Mouse (Mus musculus) embryonic stem cell, embryonic (primary cell): ENCODE measurements around the gene M1ap.

Experiments used
- CTCF ChIA-PET, 4 experiments: fragments of 300-600 bp in 2 of 4; fragments of 350-600 bp in 2 of 4; sonication (Branson Sonifier 250); formaldehyde crosslinking; loops; one replicate each; lab custom pipeline; 2022; ENCODE audit warnings: inconsistent platforms in 2 of 4; lab: Charles Lee
- POLR2A ChIA-PET, 4 experiments: fragments of 300-600 bp in 2 of 4; fragments of 350-600 bp in 2 of 4; sonication (Branson Sonifier 250); formaldehyde crosslinking; loops; one replicate each; lab custom pipeline; 2022; ENCODE audit warnings: antibody characterized with exemption in 4 of 4, inconsistent platforms in 1 of 4; lab: Charles Lee

M1ap gene

DNA sequence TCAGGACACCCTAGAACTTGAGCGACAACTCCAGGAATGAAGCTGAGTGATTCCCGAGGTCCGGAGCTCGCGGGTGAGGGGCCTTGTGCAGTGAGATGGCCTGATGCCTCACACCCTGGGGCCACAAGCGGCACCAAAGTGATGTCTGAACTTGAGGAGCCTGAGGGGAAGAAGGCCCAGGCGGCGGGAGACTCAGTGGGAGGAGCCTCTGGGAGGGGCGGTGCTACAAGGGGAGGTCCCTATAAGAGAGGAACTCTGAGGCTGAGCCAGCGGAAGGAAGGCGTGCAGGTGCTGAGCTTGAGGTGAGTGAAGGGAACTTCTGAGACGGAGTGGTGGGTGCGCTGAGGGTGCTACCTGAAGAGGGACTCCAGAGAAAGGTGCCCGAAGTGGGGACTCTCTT is at the start of gene M1ap:
M1ap (plus strand) TSS at position 252 of the 400 bp plus-strand sequence.
- ChIA-PET POLR2A (interaction anchor here (0.7 to 2.9 kb wide), 17 partner anchors 9 to 379 kb away, joined by 3 to 11 read pairs (median 3); partner anchors contain the start of genes Mob1a (in 1 of the 4) and Mthfd2 (in 1 of the 4)), CTCF (interaction anchor here (0.6 to 1.9 kb wide), 24 partner anchors 10 to 819 kb away, joined by 3 to 9 read pairs (median 4); no protein-coding TSS in a partner anchor)

DNA sequence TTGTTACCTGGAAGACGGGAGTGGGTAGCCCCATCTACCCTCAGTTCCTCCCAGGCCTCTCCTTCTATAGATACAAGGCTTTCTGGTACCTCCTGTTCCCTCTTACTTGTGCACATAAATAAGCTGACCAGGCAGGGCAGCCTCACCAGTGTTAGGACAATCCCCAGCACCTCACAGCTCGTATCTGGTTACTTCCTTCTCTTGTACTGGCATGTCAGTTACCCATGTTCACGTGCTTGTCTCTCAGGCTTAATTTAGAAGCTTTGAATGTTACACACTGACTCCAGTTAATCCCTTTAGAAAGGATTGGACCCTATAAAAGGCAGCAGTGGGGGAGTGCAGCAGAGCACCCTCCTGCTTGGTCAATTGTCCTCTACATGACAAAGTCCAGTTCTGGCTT is 49.4 kb upstream of the M1ap start:
- POLR2A ChIA-PET: interaction anchor here in 1 of 4 experiments (1.7 kb wide), 1 partner anchor 21 kb away, joined by 4 read pairs; no protein-coding TSS in a partner anchor
- CTCF ChIA-PET: interaction anchor here in 1 of 4 experiments (0.5 kb wide), 1 partner anchor 295 kb away, joined by 10 read pairs; no protein-coding TSS in a partner anchor

DNA sequence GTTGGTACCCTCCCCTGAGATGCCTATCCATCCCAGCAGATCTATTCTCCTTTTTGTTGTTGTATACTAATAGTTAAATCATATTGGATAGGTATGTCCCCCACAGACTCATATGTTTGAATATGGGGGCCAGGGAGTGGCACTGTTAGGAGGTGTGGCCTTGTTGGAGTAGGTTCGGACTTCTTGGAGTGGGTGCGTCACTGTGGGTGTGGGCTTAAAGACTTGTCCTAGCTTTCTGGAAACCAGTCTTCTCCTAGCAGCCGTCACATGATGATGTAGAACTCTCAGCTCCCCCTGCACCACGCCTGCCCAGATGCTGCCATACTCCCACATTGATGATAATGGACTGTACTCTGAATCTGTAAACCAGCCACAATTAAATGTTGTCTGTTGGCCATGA is 48.5 kb upstream of the M1ap start:
- CTCF ChIA-PET: interaction anchor here in 2 of 4 experiments (0.6 to 1.6 kb wide), 3 partner anchors 9 to 196 kb away, joined by 3 to 4 read pairs (median 3); no protein-coding TSS in a partner anchor
- POLR2A ChIA-PET: interaction anchor here in 2 of 4 experiments (1.2 to 1.7 kb wide), 4 partner anchors 12 to 195 kb away, joined by 3 to 6 read pairs (median 4); no protein-coding TSS in a partner anchor

DNA sequence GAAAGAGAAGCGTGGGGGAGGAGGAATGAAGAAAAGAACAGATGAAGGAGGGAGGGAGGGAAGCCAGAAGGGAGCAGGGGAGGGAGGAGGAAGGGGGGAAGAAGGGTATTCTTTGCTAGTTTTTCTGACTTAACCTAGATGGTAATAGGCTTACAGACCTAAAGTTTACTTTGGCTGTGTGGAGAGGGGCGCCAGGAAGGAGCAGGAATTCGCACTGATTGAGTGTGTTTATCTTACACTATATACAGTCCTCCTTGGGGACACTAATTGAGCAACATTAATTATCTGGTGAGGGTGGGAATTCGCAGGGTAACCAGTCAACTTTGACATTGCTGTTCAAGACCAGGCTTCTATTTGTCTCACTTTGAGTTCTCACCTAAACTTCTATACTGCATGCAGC is 48.0 kb upstream of the M1ap start:
- ChIA-PET CTCF (interaction anchor here in 2 of 4 experiments (0.6 to 1.6 kb wide), 2 partner anchors 9 to 196 kb away, joined by 3 read pairs; no protein-coding TSS in a partner anchor), POLR2A (interaction anchor here in 2 of 4 experiments (0.6 to 1.7 kb wide), 5 partner anchors 13 to 196 kb away, joined by 3 to 6 read pairs (median 4); no protein-coding TSS in a partner anchor)

DNA sequence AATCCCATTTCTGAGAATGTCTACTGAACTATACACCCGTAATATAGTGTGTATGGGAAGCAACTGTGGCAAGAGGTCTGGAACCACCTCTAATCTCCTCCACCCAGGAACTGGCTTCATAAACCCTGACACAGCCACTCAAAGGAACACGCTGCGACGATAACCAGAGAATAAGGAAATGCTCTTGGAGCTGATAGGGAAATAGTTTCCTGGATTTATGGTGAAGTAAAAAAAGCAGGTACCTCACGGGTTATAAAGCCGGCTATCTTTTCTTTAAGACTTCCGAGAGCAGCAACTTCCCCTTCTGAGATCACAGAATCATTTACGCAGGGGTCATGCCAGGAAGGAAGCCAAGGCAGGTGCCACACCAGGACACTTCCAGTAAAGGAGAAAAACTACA is 44.1 kb upstream of the M1ap start:
- POLR2A ChIA-PET: no interaction called here

DNA sequence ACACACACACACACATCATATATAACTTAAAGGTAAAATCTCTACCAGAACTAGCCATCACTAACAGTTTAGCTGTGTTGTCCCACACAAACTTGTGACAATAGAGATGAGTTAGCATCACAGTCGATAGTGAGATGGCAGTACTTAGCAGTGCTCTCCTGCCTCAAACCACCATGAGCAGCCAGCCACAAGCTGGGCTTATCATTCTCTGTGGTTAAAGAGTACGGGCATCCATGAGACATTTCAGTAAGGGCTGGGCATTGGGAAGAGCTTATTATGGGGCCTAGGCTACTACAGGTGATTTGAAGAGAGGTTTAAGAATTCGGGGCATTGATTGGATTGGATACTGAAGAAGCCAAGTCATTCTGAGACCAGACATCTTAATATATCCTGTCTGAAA is 39.7 kb upstream of the M1ap start:
- ChIA-PET CTCF (interaction anchor here in 2 of 4 experiments (0.6 to 3.1 kb wide), 4 partner anchors 8 to 193 kb away, joined by 3 to 14 read pairs (median 4); no protein-coding TSS in a partner anchor), POLR2A (interaction anchor here in 2 of 4 experiments (0.6 to 1.3 kb wide), 4 partner anchors 11 to 132 kb away, joined by 3 to 4 read pairs (median 4); no protein-coding TSS in a partner anchor)

More for the DNA sequence above, 44.1 kb upstream of the M1ap start:
- CTCF ChIA-PET: interaction anchor here in 1 of 4 experiments (1.0 kb wide), 1 partner anchor 15 kb away, joined by 3 read pairs; no protein-coding TSS in a partner anchor

DNA sequence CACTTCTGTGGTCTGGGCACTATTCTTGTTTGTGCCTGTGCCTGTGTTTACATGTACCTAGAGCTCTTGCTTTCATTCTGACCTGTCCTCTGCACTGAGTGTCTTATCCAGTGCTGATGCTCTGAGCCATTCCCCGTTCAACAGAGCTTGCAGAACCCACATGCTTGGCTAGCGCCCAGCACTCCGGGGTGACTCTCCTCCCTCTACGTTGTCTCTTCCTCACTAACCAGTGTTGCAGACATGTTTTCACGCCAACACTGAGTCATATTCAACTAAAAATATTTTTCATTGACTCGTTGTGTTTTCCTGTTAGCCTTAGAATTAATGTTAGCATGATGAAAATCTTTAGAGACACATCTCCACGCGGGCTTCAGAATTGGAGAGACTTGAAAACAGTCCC is 38.7 kb upstream of the M1ap start:
- ChIA-PET CTCF (interaction anchor here in 1 of 4 experiments (1.0 kb wide), 1 partner anchor 10 kb away, joined by 3 read pairs; no protein-coding TSS in a partner anchor), POLR2A (interaction anchor here in 1 of 4 experiments (1.4 kb wide), 1 partner anchor 125 kb away, joined by 3 read pairs; the partner anchor contains the start of gene Dok1)

DNA sequence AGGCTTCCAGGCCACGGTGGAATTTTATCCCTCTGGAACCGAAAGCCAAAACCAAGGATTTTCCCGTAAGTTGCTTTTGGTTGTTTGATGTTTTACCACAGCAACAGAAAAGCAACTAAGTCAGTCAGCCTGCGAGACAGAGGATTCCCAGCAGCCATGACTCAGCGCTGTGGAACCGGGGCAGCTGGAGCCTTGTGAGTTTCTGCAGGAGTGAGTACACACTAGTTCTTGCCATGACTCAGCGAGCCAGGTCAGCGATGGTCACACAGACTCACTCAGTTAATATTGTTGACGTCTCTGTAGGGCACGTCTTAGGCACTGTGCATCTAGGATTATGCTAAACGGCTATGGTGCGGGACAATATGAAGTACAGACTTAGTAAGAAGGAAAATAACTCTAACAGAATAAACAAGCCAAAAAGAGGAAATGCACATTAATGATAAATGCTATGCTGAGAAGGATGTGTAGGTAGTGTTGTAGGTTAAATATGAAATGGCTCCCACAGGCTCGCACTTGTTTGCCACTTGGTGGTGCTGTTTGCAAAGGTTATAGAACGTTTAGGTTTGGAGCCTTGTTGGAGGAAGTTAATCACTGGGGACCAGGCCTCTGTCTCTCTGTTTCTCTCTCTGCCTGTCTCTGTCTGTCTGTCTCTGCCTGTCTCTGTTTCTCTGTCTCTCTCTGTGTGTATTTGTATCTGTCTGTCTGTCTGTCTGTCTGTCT is 37.4 kb upstream of the M1ap start:
- CTCF ChIA-PET: interaction anchor here in 2 of 4 experiments (0.7 to 1.0 kb wide), 4 partner anchors 9 to 206 kb away, joined by 3 to 4 read pairs (median 4); no protein-coding TSS in a partner anchor
- POLR2A ChIA-PET: interaction anchor here in 1 of 4 experiments (0.7 to 1.9 kb wide), 6 partner anchors 18 to 195 kb away, joined by 3 to 5 read pairs (median 3); partner anchors contain the start of gene Dok1

DNA sequence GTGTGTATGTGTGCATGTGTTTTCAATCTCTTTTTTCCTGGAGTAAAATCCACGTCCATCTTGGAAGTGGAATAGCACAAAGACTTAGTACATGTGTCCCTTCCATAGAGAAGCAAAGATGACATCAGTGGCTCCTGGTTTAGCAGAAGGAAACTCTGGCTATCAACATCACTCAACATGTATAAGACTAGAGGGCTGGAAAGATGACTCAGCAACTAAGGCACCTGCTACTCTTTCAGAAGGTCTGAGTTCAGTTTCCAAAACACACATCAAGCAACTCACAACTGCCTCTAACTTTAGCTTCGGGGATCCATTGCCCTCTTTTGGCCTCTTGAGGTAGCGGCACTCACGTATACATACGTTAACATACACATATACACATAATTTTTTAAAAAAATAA is 35.4 kb upstream of the M1ap start:
- POLR2A ChIA-PET: interaction anchor here in 1 of 4 experiments (0.7 to 1.1 kb wide), 2 partner anchors 188 to 207 kb away, joined by 3 read pairs; no protein-coding TSS in a partner anchor
- CTCF ChIA-PET: no interaction called here

DNA sequence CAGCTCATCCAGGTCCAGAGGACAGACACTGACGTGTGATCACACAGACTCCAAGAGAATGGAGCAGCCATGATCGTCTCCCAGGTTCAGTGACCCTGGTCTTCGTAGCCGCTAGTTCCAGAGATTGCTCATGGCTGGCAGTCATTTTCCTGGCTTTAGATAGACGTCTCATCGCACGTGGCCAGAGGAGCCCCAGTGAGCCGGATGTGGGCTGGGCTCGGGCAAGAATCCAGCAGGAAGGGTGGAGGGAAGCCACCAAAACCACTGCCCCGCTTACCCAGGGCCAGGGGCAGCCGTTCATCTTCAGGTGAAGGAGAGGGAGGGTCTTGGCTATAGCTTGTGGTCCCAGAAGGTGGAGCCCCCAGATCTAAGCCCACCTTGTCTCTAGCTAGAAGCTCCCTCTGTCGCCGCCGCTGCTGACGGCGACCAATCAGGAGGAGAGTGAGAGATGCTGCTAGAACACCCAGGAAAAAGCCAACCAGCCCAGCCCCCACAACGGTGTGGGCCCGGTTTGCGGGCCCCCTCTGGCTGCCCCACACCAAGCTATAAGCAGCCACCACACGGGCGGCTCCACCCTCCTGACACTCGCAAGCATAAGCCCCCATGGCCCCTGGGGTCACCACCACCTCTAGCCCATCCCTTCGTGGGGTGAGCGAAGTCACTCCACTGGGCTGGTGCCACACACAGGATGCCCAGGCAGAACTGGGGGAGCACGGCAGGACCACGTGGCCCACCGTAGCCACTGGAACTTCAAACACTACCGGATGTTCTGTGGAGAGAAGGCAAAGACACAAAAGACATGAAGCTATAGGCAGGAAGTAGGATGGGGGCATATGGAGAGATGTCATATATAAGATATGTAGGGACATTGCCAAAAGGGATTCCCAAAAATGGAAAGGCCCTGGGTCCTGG is 33.1 kb upstream of the M1ap start:
- CTCF ChIA-PET: interaction anchor here in 1 of 4 experiments (1.0 to 1.5 kb wide), 9 partner anchors 22 to 199 kb away, joined by 3 to 7 read pairs (median 4); partner anchors contain the start of genes Ccdc142, Gm42688, Lbx2 and M1ap
- POLR2A ChIA-PET: interaction anchor here in 3 of 4 experiments (0.5 to 1.8 kb wide), 7 partner anchors 26 to 211 kb away, joined by 3 to 5 read pairs (median 4); partner anchors contain the start of genes Aup1 (in 1 of the 3), Htra2 (in 1 of the 3), M1ap (in 1 of the 3) and Sema4f (in 1 of the 3)

DNA sequence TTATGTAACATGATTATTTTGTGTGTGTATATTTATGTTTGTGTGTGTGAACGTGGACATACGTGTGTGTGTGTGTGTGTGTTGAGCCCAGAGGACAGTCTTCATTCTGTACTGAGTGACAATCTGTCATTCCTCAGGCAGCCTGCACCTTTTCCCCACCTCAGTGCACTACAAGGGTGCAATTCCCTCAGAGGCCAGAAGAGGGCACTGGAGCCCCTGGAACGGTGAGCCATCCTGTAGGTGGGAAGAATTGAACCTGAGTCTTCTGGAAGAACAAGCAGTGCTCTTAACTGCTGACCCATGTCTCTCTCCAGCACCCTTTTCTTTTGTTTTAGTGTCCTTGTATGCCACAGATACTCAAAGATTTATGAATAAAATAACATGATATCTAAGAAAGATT is 30.8 kb upstream of the M1ap start:
- POLR2A ChIA-PET: interaction anchor here in 2 of 4 experiments (0.7 to 1.7 kb wide), 4 partner anchors 12 to 68 kb away, joined by 3 read pairs; partner anchors contain the start of gene M1ap (in 1 of the 2)

DNA sequence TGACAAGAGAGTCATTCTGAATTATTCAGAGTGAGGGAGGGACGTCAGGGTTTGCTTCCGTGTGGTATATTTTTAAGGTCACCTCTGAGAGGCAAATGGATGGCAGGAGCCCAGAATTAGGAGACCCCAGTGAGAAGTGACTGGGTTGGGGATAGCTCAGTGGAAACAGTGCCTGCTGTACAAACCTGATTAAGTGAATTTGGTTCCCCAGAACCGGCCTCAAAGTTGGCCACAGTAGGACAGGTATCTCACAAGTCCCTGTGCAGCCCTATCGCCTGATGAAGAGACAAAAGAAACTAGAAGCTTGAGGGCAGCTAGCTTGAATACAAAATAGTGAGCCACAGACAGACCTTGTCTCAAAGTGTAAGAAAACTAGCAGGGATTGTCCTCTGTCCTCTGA is 30.2 kb upstream of the M1ap start:
- ChIA-PET CTCF (interaction anchor here (0.5 to 4.8 kb wide), 15 partner anchors 11 to 518 kb away, joined by 3 to 33 read pairs (median 6); partner anchors contain the start of genes M1ap (in 2 of the 4) and Dctn1 (in 1 of the 4)), POLR2A (interaction anchor here in 2 of 4 experiments (0.7 to 1.7 kb wide), 7 partner anchors 30 to 162 kb away, joined by 3 to 7 read pairs (median 3); partner anchors contain the start of genes M1ap (in 2 of the 2) and Pcgf1 (in 1 of the 2))

More for the DNA sequence above, 30.8 kb upstream of the M1ap start:
- CTCF ChIA-PET: interaction anchor here in 3 of 4 experiments (0.6 to 4.8 kb wide), 5 partner anchors 17 to 89 kb away, joined by 3 to 33 read pairs (median 3); no protein-coding TSS in a partner anchor

DNA sequence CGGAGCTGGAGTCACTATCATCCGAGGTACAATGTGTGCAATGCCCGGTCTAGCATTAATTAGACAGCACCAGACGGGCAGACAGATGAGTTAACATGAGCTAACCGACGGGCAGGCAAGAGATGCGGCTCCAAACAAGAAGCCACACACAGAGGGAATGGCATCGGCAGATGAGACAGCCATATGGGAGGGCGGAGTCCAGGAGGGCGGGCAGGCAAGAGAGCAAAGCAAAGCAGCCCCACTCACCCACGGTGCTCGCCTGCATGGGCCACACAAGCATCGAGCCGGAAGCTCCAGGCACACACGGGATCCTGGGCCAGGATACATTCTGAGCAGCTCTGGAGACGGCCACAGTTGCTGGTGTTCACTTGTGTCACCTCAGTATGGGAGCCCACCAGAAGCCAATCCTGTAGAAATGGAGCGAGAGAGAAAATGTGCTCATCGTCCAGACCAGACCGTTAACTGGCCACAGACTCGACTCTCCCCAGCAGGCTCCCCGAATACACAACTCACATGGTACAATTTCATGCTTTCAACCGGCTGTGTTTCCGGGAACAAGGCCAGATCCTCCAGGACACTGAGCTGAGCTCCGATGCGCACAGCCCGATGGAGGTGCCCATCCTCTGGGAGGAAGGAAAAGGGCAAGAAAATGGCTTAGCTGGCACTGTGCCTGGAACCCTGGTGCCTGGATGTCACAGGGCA is 29.5 kb upstream of the M1ap start:
- ChIA-PET POLR2A (interaction anchor here in 3 of 4 experiments (0.6 to 1.9 kb wide), 12 partner anchors 10 to 1007 kb away, joined by 3 to 7 read pairs (median 3); partner anchors contain the start of genes M1ap (in 2 of the 3), Ccdc142 (in 1 of the 3), Gm42688 (in 1 of the 3) and Pcgf1 (in 1 of the 3)), CTCF (interaction anchor here (0.5 to 4.8 kb wide), 64 partner anchors 9 to 733 kb away, joined by 3 to 33 read pairs (median 4); partner anchors contain the start of genes M1ap (in 3 of the 4), Sema4f (in 3 of the 4), Ccdc142 (in 2 of the 4) and Gm42688 (in 2 of the 4))

DNA sequence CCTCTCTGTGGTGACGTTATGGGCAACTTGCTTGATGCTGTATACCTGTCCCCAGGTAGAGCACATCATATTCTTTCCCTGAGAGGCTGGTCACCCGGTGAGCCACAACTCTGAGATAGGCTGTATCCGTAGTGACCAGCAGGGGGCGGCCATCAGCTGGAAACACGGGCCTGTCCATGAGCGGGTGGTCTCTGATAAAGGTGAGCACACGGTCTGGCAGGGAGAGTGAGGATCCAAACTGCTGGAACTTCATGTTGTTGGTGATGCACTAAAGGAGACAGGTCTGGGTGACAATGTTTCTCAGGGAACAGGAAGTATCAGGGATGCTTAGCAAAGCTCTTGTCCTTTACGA is 28.9 kb upstream of the M1ap start:
- ChIA-PET POLR2A (interaction anchor here in 3 of 4 experiments (0.6 to 1.9 kb wide), 11 partner anchors 11 to 1007 kb away, joined by 3 to 7 read pairs (median 3); partner anchors contain the start of genes Ccdc142 (in 1 of the 3), Gm42688 (in 1 of the 3), M1ap (in 1 of the 3) and Pcgf1 (in 1 of the 3)), CTCF (interaction anchor here (0.5 to 4.8 kb wide), 63 partner anchors 9 to 733 kb away, joined by 3 to 33 read pairs (median 4); partner anchors contain the start of genes Sema4f (in 3 of the 4), Ccdc142 (in 2 of the 4), Gm42688 (in 2 of the 4) and M1ap (in 2 of the 4))

DNA sequence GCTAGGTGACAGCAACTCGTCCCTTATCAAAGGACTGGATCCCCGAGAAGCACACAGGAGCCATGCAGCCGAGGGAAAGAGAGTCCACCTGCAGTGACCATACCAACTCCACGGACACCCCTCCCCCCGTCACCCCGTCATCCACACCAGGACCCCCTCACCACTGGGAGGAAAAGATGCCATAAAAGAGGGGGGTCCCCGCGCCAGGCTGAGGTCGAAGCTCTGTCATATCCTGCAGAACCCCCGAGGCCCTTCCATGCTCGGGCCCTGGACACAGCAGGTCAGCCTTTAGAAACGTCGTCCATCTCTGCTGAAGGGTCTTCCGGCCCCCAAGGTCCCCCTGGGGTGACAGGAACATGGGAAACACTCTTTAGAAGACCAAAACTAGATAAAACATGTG is 28.3 kb upstream of the M1ap start:
- CTCF ChIA-PET: interaction anchor here (0.5 to 4.8 kb wide), 47 partner anchors 9 to 323 kb away, joined by 3 to 33 read pairs (median 5); partner anchors contain the start of genes Sema4f (in 3 of the 4), Ccdc142 (in 2 of the 4), Gm42688 (in 2 of the 4) and M1ap (in 2 of the 4)
- POLR2A ChIA-PET: interaction anchor here in 2 of 4 experiments (0.7 to 1.9 kb wide), 5 partner anchors 11 to 115 kb away, joined by 3 to 4 read pairs (median 4); partner anchors contain the start of genes Dok1 (in 1 of the 2) and Sema4f (in 1 of the 2)
